Mouse (Mus musculus) thymus, adult 2 months (tissue): ENCODE data around the gene A930017K11Rik.

ENCODE experiments used
- CTCF ChIP-seq: fragments of 200-500 bp; IDR thresholded peaks from 2 replicates; pipeline ENCODE4 v1.5.1; 2012; ENCODE audit warnings: mild to moderate bottlenecking, control low read depth, low read length, moderate library complexity, borderline replicate concordance; ENCODE audit not compliant: control insufficient read depth, poor library complexity, insufficient read depth; ENCODE audit errors: extremely low read depth
- POLR2A ChIP-seq: fragments of 200-500 bp; IDR thresholded peaks from 2 replicates; pipeline ENCODE4 v1.6.1; 2012; ENCODE audit warnings: mild to moderate bottlenecking, low read length, control low read depth, moderate library complexity; ENCODE audit not compliant: control insufficient read depth, poor library complexity, insufficient read depth; ENCODE audit errors: extremely low read depth

GRCm38 (mm10) chr17:25970954-25971707 is 18.8 kb upstream of the A930017K11Rik start:
- no peak for TF ChIP-seq CTCF
- TF ChIP-seq POLR2A = no peak
